Mouse (Mus musculus) MN1 (cell line): ENCODE results near the gene Acvr2b.

Source experiments
- DNase-seq: peaks from one replicate; pipeline ENCODE4 v3.0.0-alpha.2; 2016; ENCODE audit warnings: low spot score

The Acvr2b gene

DNA sequence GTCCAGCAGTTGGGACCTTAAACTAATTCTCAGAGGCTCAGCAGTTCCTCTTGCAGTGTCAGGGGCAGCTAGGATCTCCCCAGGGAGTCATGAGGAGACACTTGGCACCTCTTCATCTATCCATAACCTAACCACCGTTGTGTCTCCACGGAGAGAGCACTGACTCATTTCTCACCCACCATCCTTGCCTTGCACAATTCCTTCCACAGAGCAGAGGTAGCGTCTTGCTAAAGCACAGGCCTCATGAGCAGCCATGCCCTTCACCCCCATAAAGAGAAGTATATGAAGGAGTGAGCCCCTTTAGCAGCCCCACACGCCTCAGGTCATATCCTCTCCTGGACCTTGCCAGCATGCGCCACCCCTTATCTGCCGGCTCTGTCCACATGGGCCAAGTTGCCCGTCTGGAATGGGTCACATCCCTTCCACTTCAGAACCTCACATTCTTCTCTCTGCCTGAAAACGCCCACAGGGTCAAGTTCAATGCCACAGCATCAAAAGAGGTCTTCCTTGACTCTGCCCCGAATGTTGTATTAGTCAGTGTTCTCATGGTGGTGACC is 71.8 kb downstream of the Acvr2b start:
- DNase-seq = no peak

DNA sequence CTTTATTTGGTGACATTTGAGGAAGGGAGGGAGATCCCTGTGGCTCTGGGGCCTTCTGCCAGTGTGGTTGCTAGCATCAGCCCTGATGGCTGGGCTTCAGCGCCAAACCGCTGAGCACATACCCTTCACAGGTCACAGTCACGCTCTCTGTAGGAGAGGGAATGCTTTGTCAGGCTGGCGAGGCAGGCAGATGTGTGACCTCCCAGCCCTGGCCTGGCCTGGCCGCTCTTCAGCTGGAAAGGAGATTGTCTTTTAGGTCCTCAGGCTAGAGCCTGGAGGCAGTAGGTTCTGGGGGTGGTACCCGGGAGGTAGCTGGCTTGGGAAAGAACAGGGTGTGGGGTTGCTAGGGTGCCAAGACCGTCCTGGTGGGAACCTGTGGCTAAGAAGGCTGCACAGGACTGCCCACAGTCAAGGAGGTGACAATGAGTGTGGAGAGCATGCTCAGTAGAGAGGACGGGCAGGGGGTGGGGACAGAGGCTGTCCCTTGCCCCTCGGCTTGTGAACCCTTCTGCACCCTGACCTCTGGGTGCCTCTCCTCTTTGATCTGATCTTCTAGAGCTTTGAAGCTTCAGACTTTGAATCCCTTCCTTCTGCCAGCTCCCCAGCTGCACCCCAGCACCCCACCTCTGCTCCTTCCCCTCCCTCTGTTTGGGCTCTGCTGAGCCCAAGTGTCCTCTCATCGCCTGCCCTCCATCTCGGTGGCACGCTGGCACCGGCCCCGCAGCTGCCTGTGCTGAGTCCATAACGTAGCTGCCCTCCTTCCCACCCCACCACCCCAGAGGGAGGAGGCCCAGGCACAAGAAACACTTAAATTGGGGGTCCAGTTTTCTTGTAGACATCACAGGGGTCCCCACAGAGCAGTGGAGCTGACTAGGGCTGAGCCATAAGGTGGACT is 73.0 kb downstream of the Acvr2b start:
- DNase-seq = no peak

DNA sequence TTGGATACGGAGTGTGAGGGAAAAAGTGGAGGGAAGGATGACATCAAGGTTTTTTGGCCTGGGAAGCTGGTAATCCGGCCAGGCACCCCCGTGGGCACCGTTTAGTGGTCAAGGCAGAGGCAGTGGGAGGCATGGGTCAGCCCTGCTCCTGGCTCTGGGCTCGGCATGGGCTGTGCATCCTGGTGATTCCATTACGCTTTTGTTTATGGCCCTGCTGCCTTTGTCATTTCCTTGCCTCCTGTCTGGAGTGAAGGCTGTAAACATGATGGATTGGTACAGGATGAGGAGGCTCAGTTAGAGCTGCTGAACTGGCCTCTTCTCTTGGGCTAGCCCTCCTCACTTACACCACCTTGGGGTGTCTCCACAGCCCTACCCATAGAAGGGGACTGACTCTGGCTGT is 75.8 kb downstream of the Acvr2b start:
- DNase-seq = no peak

DNA sequence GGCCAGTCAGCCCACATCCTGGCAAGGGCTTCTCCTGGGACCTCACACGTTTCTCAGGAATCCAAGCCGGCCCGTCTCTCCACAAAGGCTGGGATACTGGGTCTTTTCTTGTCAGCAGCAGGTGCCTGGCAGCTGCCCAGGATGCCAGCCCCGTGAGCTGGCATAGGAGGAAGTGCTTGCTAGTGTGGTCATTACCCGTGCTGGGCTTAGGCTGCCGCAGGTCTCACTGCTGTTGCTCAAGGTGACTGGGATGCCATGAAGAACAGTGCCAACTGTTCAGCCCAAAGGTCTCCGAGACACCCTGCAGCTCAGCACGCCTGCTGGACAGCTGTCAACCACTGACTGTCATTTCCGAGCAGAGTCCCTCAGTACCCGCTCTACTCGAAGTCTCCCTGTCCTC is 76.4 kb downstream of the Acvr2b start:
- no peak for DNase-seq

DNA sequence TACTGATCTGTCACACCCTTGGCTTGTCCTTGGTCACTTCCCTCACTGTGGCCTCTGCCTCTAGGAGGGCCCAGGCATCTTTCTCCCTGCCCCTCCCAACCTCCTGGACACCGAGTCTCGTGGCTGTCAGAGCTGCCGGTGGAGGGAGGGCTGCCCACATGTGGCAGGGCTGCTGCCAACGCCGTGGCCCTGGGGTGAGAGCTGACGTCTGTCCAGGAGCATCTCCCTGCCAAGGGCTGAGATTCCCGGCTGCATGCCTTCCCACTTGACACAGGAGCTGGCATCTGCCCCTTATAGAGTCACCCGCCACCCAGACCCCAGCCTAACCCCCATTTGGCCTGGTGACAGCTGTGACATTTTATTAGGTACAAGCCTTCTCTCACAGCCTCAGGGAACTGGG is 77.4 kb downstream of the Acvr2b start:
- no peak for DNase-seq

DNA sequence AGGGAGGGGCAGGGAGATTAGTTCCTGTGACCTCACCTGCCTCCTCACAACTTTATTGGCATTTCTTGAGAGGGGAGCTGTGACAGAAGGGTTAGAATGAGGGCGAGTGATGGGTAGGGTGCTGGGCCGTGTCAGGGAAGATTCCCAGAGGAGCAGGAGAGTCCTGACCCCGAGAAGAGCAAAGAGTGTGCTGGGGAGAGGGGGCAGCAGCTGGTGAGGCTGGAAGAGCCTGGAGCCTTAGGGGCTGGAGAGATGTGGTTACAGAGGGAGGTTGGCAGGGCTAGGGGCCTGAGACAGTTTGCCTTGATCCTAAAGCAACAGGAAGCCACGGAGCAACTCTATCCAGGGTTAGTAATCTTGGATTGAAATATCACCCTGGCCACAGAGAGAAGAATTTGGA is 79.7 kb downstream of the Acvr2b start:
- no peak for DNase-seq

DNA sequence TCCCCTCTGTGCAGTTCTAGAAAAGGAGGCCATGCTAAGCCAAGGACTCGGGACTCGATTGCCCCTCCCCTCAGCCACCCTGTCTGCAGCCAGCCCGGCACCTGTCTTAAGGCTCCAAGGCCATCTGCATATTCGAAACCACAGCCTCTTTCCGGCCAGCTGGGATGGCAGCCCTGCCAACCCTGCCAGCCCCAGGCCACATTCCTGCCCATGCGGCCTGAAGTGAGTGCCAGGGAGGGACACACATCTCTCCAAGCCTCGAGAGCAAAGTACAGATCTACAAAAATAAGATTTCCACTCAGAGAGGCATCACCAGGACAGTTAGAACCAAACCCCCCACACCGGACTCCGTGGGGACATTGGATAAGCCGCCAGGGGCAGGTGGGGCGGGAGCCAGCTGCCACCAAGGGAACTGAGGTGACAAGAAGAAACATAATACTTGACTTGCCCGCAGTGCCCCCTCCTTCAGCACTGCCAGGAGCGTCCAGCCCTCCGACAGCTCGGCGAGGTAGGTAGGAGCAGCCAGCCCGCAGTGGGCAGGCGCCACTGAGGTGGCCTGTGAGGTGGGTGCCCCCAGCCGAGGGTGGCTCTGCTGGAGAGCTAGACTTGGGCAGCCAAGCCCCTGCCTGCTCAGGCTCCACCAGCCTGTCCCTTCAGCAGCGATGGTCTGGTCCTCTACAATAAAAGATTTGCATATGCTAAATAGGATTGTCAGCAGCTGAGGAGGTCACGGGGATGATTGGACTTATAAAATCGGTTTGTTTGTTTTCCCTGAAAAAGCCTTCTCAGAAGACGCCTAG is 81.8 kb downstream of the Acvr2b start:
- DNase-seq = no peak

DNA sequence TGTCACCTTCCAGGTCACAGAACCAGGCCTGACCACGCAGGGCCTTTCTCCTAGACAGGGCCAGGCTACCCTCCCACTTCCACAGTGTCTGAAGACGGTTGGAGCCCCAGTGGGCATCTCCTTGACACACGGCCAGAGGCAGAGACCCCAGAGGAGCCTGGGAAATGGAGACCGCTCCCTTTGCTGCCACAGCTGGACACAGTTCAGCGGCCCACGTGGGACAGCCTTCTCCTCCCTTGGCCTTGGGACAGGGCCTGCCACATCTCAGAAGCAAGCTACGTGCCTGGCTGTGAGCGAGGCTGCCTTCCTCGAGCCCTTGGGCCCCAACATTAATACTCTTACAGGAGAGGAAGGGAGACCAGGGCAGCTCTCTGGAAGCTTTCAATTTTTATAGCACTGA is 82.5 kb downstream of the Acvr2b start:
- DNase-seq = no peak
